Mouse (Mus musculus) neural tube, embryonic 13.5 days (tissue): ENCODE data around the gene Gm20388. TPM values are rescaled to one million over a fixed set of nuclear protein-coding genes. Genes with fewer than 3 reads are reported as not detected.

Source experiments
- ATAC-seq: fragments of 200-750 bp; cut with Nextera tagmentation; 2 replicates; pipeline ENCODE4 v1.8.0; 2017; ENCODE audit warnings: low read depth, mild to moderate bottlenecking, moderate TSS enrichment, moderate library complexity
- H3K27ac ChIP-seq: fragments of 300-500 bp; sonication (generic); replicated peaks from 2 replicates; pipeline ENCODE4 v1.5.1; 2015; ENCODE audit warnings: moderate library complexity, mild to moderate bottlenecking, inconsistent platforms
- H3K27me3 ChIP-seq: fragments of 300-500 bp; sonication (generic); 2 replicates; pipeline ENCODE4 v1.6.1; 2015; ENCODE audit warnings: mild to moderate bottlenecking, inconsistent platforms
- H3K36me3 ChIP-seq: fragments of 300-500 bp; sonication (generic); 2 replicates; pipeline ENCODE4 v1.6.1; 2015; ENCODE audit warnings: mild to moderate bottlenecking, inconsistent platforms
- H3K4me1 ChIP-seq: fragments of 300-500 bp; sonication (generic); replicated peaks from 2 replicates; pipeline ENCODE4 v1.6.1; 2015; ENCODE audit warnings: inconsistent platforms
- H3K4me2 ChIP-seq: fragments of 300-500 bp; sonication (generic); 2 replicates; pipeline ENCODE4 v1.6.1; 2015; ENCODE audit warnings: inconsistent platforms, mild to moderate bottlenecking, moderate library complexity
- H3K4me3 ChIP-seq: fragments of 300-500 bp; sonication (generic); 2 replicates; pipeline ENCODE4 v1.5.1; 2015; ENCODE audit warnings: mild to moderate bottlenecking, inconsistent platforms
- H3K9ac ChIP-seq: fragments of 300-500 bp; sonication (generic); 2 replicates; pipeline ENCODE4 v1.6.1; 2015; ENCODE audit warnings: moderate library complexity, mild to moderate bottlenecking, inconsistent platforms
- H3K9me3 ChIP-seq: fragments of 300-500 bp; sonication (generic); 2 replicates; pipeline ENCODE4 v1.6.1; 2016; ENCODE audit warnings: inconsistent platforms
- WGBS: fragments of 180-500 bp; shearing (Covaris S2); methylation state at CpG from one replicate; pipeline ENCODE4 v1.1.7; 2015; 5-methylcytosine and 5-hydroxymethylcytosine counted together
- polyA plus RNA-seq: library from polyadenylated mRNA; unstranded; fragments of >200 nt; fragmentation: Nextera tagmentation; extraction: Ambion mirVana; gene quantifications from 2 replicates; pipeline ENCODE4 v1.2.1, GENCODE M21; 2015

The Gm20388 gene
- polyA plus RNA-seq, 1 experiment from 2014 or later = 0.27 TPM

GRCm38 (mm10) chr8:121551065-121551985 is 1640.7 kb downstream of the Gm20388 start:
- Histone ChIP-seq H3K9me3 (no peaks in the 10 kb centered on the region), H3K27ac (no peak overlapping the region), H3K36me3 (peaks cover 67% of the 10 kb centered on the region), H3K4me1 (no peaks in the 10 kb centered on the region), H3K4me3 (no peak overlapping the region), H3K9ac (no peak overlapping the region), H3K27me3 (no peaks in the 10 kb centered on the region), H3K4me2 (no peak overlapping the region)
- 62% methylated on average over 24 of the region's 24 CpGs for WGBS
- no peak for ATAC-seq

GRCm38 (mm10) chr8:121552506-121552905 is 1641.9 kb downstream of the Gm20388 start:
- H3K27ac ChIP-seq = no peak overlapping the region
- no peaks in the 10 kb centered on the region for H3K9me3 ChIP-seq
- H3K4me2 ChIP-seq = no peak overlapping the region
- H3K4me3 ChIP-seq = no peak overlapping the region
- WGBS = 91% methylated on average over 9 of the region's 9 CpGs
- no peaks in the 10 kb centered on the region for H3K4me1 ChIP-seq
- H3K9ac ChIP-seq = no peak overlapping the region
- H3K36me3 ChIP-seq = peaks cover 69% of the 10 kb centered on the region
- no peaks in the 10 kb centered on the region for H3K27me3 ChIP-seq
- no peak for ATAC-seq

GRCm38 (mm10) chr8:121553831-121554475 is 1643.3 kb downstream of the Gm20388 start:
- Histone ChIP-seq H3K9me3 (no peaks in the 10 kb centered on the region), H3K4me1 (no peaks in the 10 kb centered on the region), H3K27me3 (no peaks in the 10 kb centered on the region), H3K36me3 (peaks cover 83% of the 10 kb centered on the region), H3K4me2 (no peak overlapping the region), H3K27ac (no peak overlapping the region), H3K9ac (no peak overlapping the region), H3K4me3 (no peak overlapping the region)
- 94% methylated on average over 32 of the region's 32 CpGs for WGBS
- ATAC-seq = no peak

- ATAC-seq = no peak
- no peaks in the 10 kb centered on the region for H3K9me3 ChIP-seq
- no peak overlapping the region for H3K27ac ChIP-seq
- 89% methylated on average over 11 of the region's 11 CpGs for WGBS
- peaks cover 64% of the 10 kb centered on the region for H3K36me3 ChIP-seq
- H3K4me1 ChIP-seq = no peaks in the 10 kb centered on the region
- no peaks in the 10 kb centered on the region for H3K27me3 ChIP-seq
- H3K4me3 ChIP-seq = no peak overlapping the region
- H3K9ac ChIP-seq = no peak overlapping the region
- H3K4me2 ChIP-seq = no peak overlapping the region
Measured at GRCm38 (mm10) chr8:121557746-121558145, 1647.1 kb downstream of the Gm20388 start.

- Histone ChIP-seq H3K9ac (no peak overlapping the region), H3K27ac (no peak overlapping the region), H3K36me3 (peaks cover 56% of the 10 kb centered on the region), H3K4me2 (no peak overlapping the region), H3K4me1 (0 out of 2 replicates have a peak, but pooled peaks cover 4% of the 10 kb centered on the region), H3K4me3 (no peak overlapping the region), H3K27me3 (no peaks in the 10 kb centered on the region), H3K9me3 (no peaks in the 10 kb centered on the region)
- ATAC-seq = no peak
- 91% methylated on average over 16 of the region's 16 CpGs for WGBS
Measured at GRCm38 (mm10) chr8:121558538-121558937, 1647.9 kb downstream of the Gm20388 start.

GRCm38 (mm10) chr8:121559801-121560200 is 1649.2 kb downstream of the Gm20388 start:
- peaks cover 46% of the 10 kb centered on the region for H3K36me3 ChIP-seq
- 94% methylated on average over 12 of the region's 12 CpGs for WGBS

GRCm38 (mm10) chr8:121560432-121561100 is 1649.9 kb downstream of the Gm20388 start:
- H3K4me1 ChIP-seq = peaks cover 13% of the 10 kb centered on the region; the same call in 1 of the 2 replicates
- no peak for ATAC-seq

More at GRCm38 (mm10) chr8:121559801-121560200, 1649.2 kb downstream of the Gm20388 start:
- peaks cover 5% of the 10 kb centered on the region; the same call in 1 of the 2 replicates for H3K4me1 ChIP-seq
- H3K9ac ChIP-seq = no peak overlapping the region
- H3K4me3 ChIP-seq = no peak overlapping the region
- H3K9me3 ChIP-seq = no peaks in the 10 kb centered on the region
- H3K4me2 ChIP-seq = no peak overlapping the region
- no peak for ATAC-seq
- no peaks in the 10 kb centered on the region for H3K27me3 ChIP-seq
- no peak overlapping the region for H3K27ac ChIP-seq

GRCm38 (mm10) chr8:121561636-121562345 is 1651.2 kb downstream of the Gm20388 start:
- H3K9me3 ChIP-seq = no peaks in the 10 kb centered on the region
- no peak overlapping the region for H3K4me3 ChIP-seq
- no peak for ATAC-seq
- peaks cover 21% of the 10 kb centered on the region for H3K4me1 ChIP-seq
- 81% methylated on average over 16 of the region's 16 CpGs for WGBS
- H3K36me3 ChIP-seq = peaks cover 38% of the 10 kb centered on the region
- H3K4me2 ChIP-seq = no peak overlapping the region
- H3K27me3 ChIP-seq = no peaks in the 10 kb centered on the region
- H3K9ac ChIP-seq = no peak overlapping the region
- no peak overlapping the region for H3K27ac ChIP-seq

More at GRCm38 (mm10) chr8:121560432-121561100, 1649.9 kb downstream of the Gm20388 start:
- Histone ChIP-seq H3K9ac (no peak overlapping the region), H3K27ac (no peak overlapping the region), H3K27me3 (no peaks in the 10 kb centered on the region), H3K9me3 (no peaks in the 10 kb centered on the region), H3K4me3 (no peak overlapping the region), H3K4me2 (no peak overlapping the region), H3K36me3 (peaks cover 45% of the 10 kb centered on the region)
- WGBS = 94% methylated on average over 7 of the region's 7 CpGs

- Histone ChIP-seq H3K4me3 (no peak overlapping the region), H3K4me1 (peaks cover 23% of the 10 kb centered on the region), H3K9ac (no peak overlapping the region), H3K4me2 (no peak overlapping the region), H3K36me3 (peaks cover 34% of the 10 kb centered on the region), H3K27ac (no peak overlapping the region), H3K9me3 (no peaks in the 10 kb centered on the region), H3K27me3 (no peaks in the 10 kb centered on the region)
- WGBS = 80% methylated on average over 9 of the region's 9 CpGs
- ATAC-seq = no peak
Measured at GRCm38 (mm10) chr8:121562941-121563351, 1652.3 kb downstream of the Gm20388 start.

- no peaks in the 10 kb centered on the region for H3K9me3 ChIP-seq
- no peaks in the 10 kb centered on the region for H3K27me3 ChIP-seq
- H3K9ac ChIP-seq = no peak overlapping the region
- peaks cover 26% of the 10 kb centered on the region for H3K36me3 ChIP-seq
- H3K27ac ChIP-seq = no peak overlapping the region
- ATAC-seq = no peak
- H3K4me1 ChIP-seq = peaks cover 31% of the 10 kb centered on the region
- no peak overlapping the region for H3K4me2 ChIP-seq
- no peak overlapping the region for H3K4me3 ChIP-seq
- 73% methylated on average over 6 of the region's 6 CpGs for WGBS
Measured at GRCm38 (mm10) chr8:121563701-121564100, 1653.1 kb downstream of the Gm20388 start.

GRCm38 (mm10) chr8:121568321-121568720 is 1657.7 kb downstream of the Gm20388 start:
- Histone ChIP-seq H3K36me3 (0 out of 2 replicates have a peak, but pooled peaks cover 9% of the 10 kb centered on the region), H3K27ac (no peak overlapping the region), H3K4me1 (peaks cover 40% of the 10 kb centered on the region), H3K4me3 (no peak overlapping the region), H3K9me3 (no peaks in the 10 kb centered on the region), H3K27me3 (no peaks in the 10 kb centered on the region), H3K9ac (no peak overlapping the region), H3K4me2 (no peak overlapping the region)
- 63% methylated on average over 6 of the region's 6 CpGs for WGBS
- no peak for ATAC-seq
